Mouse (Mus musculus) CH12.LX (cell line): ENCODE data around the gene Cited4.

Experiments used
- NRF1 ChIP-seq: IDR thresholded peaks from 2 replicates; pipeline ENCODE4 v1.6.1; 2014; ENCODE audit warnings: low read depth, mild to moderate bottlenecking, inconsistent platforms, low read length, improper control_type of control experiment, moderate library complexity
- RAD21 ChIP-seq: IDR thresholded peaks from 2 replicates; pipeline ENCODE4 v1.6.1; 2011; ENCODE audit warnings: low read depth, mild to moderate bottlenecking, low read length, improper control_type of control experiment, moderate library complexity

DNA sequence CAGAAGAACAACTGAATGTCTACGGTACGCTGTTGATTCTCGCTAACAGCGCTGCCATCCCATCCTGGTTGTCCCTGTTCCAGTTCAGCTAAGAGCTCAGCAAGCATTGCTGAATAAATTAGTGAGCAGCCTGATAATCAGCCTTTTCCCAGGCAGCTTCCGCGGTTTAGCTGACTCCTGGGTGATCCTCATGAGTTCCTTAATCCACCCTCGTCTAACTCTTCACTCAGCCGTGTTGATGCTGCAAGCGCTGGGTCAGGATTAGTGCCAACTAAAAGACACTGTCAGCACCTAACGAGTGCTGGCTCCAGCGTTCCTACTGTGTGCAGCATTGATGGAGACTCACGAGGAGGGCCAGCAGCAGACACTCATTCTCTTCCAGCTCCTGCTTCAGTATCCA, 4.7 kb downstream of the Cited4 start:
- TF ChIP-seq NRF1: no peak
- TF ChIP-seq RAD21: no peak
